Mouse (Mus musculus): Measurements from ENCODE around the gene Dspp. TPM values are rescaled to one million over a fixed set of nuclear protein-coding genes. Genes with fewer than 3 reads are reported as not detected.

The Dspp gene
- total and polyA plus RNA-seq, 3 experiments, result not detected

DNA sequence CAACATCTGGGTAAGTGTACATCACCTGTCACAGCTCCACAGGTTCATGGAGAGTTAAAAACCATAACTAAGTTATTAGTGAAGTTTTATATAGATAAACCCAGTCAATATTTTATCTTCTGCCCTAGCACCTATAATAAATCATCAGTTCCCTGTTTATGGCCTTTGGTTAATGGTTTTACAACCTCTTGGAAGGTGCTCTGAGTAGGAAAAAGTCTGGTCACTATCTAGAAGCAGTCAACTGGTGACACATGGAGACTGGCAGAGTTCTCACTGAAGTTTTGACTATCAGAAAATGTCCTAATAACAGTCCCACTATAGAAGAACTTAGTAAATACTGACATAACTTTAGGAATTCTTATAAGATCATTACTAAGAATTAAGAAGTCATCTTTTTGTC is 54.2 kb downstream of the Dspp start:
- dilution Hi-C loops (cut with MboI; ENCODE audit: extremely low pct_ligation_motif_present, extremely low pct_unique_long_range_greater_than_20kb, low sequenced_read_pairs) (no loop called here), in situ Hi-C loops (cut with MboI; ENCODE audit: low pct_ligation_motif_present, low pct_unique_long_range_greater_than_20kb, low sequenced_read_pairs) (loop anchor here (5.0 to 25.0 kb wide), 2 partner anchors 113 to 213 kb away; partner anchors contain the start of gene Spp1)
- Histone ChIP-seq H3K36me3 (replicated peaks in 1 of 2; ENCODE audit: control insufficient read depth in 1 of 2, insufficient read depth in 1 of 2, low read length in 1 of 2) (no peaks in the 10 kb centered on the region), H3K4me2 (ENCODE audit: insufficient read depth, low read depth, poor library complexity, severe bottlenecking) (no peak overlapping the region), H3K9ac (ENCODE audit: insufficient read depth, low read depth) (no peak overlapping the region), H3K27ac (ENCODE audit: insufficient read depth, low read depth) (no peak overlapping the region), H3K27me3 (replicated peaks) (no peaks in the 10 kb centered on the region), H3K4me3 (replicated peaks in 1 of 3; ENCODE audit: low read depth in 2 of 3, low read length in 2 of 3, poor library complexity in 1 of 3) (no peak overlapping the region), H3K79me2 (replicated peaks; ENCODE audit: control insufficient read depth, extremely low read depth, insufficient read depth, poor library complexity, severe bottlenecking) (no peaks in the 10 kb centered on the region), H3K4me1 (ENCODE audit: control insufficient read depth in 1 of 2, insufficient read depth in 2 of 2) (no peaks in the 10 kb centered on the region), H3K9me3 (replicated peaks; ENCODE audit: low read length) (peaks cover 3% of the 10 kb centered on the region)
- no peak for DNase-seq (ENCODE audit: extremely low read depth)
- no peak for TF ChIP-seq CHD1 (IDR thresholded peaks at IDR 0.05; ENCODE audit: low read depth, low read length)
- TF ChIP-seq POLR2A (IDR thresholded peaks at IDR 0.05; ENCODE audit: low read depth, low read length), result no peak
- no peak for TF ChIP-seq JUND (conservative IDR thresholded peaks at IDR 0.05; ENCODE audit: low read depth, low read length)
- TF ChIP-seq UBTF (IDR thresholded peaks at IDR 0.05; ENCODE audit: low read depth, low read length), result no peak
- no peak for TF ChIP-seq IRF4 (IDR thresholded peaks at IDR 0.05; ENCODE audit: low read depth, low read length)
- TF ChIP-seq RCOR1 (conservative IDR thresholded peaks at IDR 0.05; ENCODE audit: low read depth, low read length), result no peak
- no peak for TF ChIP-seq MAZ (IDR thresholded peaks at IDR 0.05; ENCODE audit: low read depth, low read length)
- TF ChIP-seq POLR2AphosphoS2 (IDR thresholded peaks at IDR 0.05; ENCODE audit: low read depth, low read length), result no peak
- no peak for TF ChIP-seq BHLHE40 (IDR thresholded peaks at IDR 0.05; ENCODE audit: low read depth, low read length)

DNA sequence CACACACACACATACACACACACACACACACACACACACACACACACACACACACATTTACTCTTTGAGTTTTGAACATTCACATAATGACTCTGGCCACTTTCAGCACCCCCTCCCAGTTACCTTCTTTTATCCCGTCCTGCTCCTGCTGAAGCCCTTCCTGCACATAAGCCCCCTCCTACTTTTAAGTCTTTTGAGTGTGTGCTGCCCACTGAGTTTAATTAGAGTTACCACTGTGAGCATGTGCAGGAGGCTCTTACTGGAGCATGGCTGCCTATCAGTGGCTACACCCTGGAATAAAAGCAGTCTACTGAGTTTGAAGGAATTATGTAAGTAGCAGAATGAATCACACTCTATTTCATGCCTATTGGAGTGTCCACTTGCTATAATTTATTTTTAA is 58.0 kb downstream of the Dspp start:
- H3K9ac ChIP-seq (ENCODE audit: insufficient read depth, low read depth), result no peak overlapping the region
- DNase-seq (ENCODE audit: extremely low read depth), result no peak
- no peaks in the 10 kb centered on the region for H3K27me3 ChIP-seq (replicated peaks)
- H3K4me3 ChIP-seq (replicated peaks in 1 of 3; ENCODE audit: low read depth in 2 of 3, low read length in 2 of 3, poor library complexity in 1 of 3), result no peak overlapping the region
- TF ChIP-seq CHD2 (IDR thresholded peaks at IDR 0.05; ENCODE audit: low read length), result no peak
- no peak for TF ChIP-seq USF2 (conservative IDR thresholded peaks at IDR 0.05; ENCODE audit: low read depth, low read length)
- TF ChIP-seq POLR2A (IDR thresholded peaks at IDR 0.05; ENCODE audit: low read depth, low read length), result no peak
- no peak for TF ChIP-seq ZNF384 (IDR thresholded peaks at IDR 0.05; ENCODE audit: low read depth, low read length)
- TF ChIP-seq IRF4 (IDR thresholded peaks at IDR 0.05; ENCODE audit: low read depth, low read length), result no peak
- TF ChIP-seq EP300 (IDR thresholded peaks at IDR 0.05; ENCODE audit: low read length), result no peak
- TF ChIP-seq CTCF (conservative IDR thresholded peaks at IDR 0.05 in 1 of 2, IDR thresholded peaks at IDR 0.05 in 1 of 2; ENCODE audit: low read depth in 2 of 2, low read length in 2 of 2), result no peak
- dilution Hi-C loops (cut with MboI; ENCODE audit: extremely low pct_ligation_motif_present, extremely low pct_unique_long_range_greater_than_20kb, low sequenced_read_pairs), result no loop called here
- no peaks in the 10 kb centered on the region for H3K4me1 ChIP-seq (ENCODE audit: control insufficient read depth in 1 of 2, insufficient read depth in 2 of 2)
- H3K9me3 ChIP-seq (replicated peaks; ENCODE audit: low read length), result no peaks in the 10 kb centered on the region
- H3K79me2 ChIP-seq (replicated peaks; ENCODE audit: control insufficient read depth, extremely low read depth, insufficient read depth, poor library complexity, severe bottlenecking), result no peaks in the 10 kb centered on the region
- no peaks in the 10 kb centered on the region for H3K36me3 ChIP-seq (replicated peaks in 1 of 2; ENCODE audit: control insufficient read depth in 1 of 2, insufficient read depth in 1 of 2, low read length in 1 of 2)
- in situ Hi-C loops (cut with MboI; ENCODE audit: low pct_ligation_motif_present, low pct_unique_long_range_greater_than_20kb, low sequenced_read_pairs), result no loop called here
- no peak overlapping the region for H3K27ac ChIP-seq (ENCODE audit: insufficient read depth, low read depth)
- H3K4me2 ChIP-seq (ENCODE audit: insufficient read depth, low read depth, poor library complexity, severe bottlenecking), result no peak overlapping the region

Other genes with a start within 250 kb of the Dspp start
- 0.55 and 0.64 TPM in 2 replicates for gene Hsd17b13, start 193.3 kb upstream of the Dspp start, total RNA-seq (2012; rRNA removed)
- gene Hsd17b13, start 193.3 kb upstream of the Dspp start, total RNA-seq (2014; rRNA removed), result 0.36 TPM in 1 of 2 replicates, not detected in the other
- 0.23 and 0.37 TPM in 2 replicates for gene Hsd17b13, start 193.3 kb upstream of the Dspp start, polyA plus RNA-seq (2012; ENCODE audit: insufficient read length, low read depth)
- gene Hsd17b11, start 148.8 kb upstream of the Dspp start, total RNA-seq (2012; rRNA removed), result 7.7 and 9.4 TPM in 2 replicates
- 15.3 and 17.3 TPM in 2 replicates for gene Hsd17b11, start 148.8 kb upstream of the Dspp start, total RNA-seq (2014; rRNA removed)
- gene Hsd17b11, start 148.8 kb upstream of the Dspp start, polyA plus RNA-seq (2012; ENCODE audit: insufficient read length, low read depth), result 23.1 and 25.8 TPM in 2 replicates
- 58.5 and 63.8 TPM in 2 replicates for gene Nudt9, start 124.4 kb upstream of the Dspp start, total RNA-seq (2012; rRNA removed)
- gene Nudt9, start 124.4 kb upstream of the Dspp start, total RNA-seq (2014; rRNA removed), result 63.5 and 65.3 TPM in 2 replicates
- 83.8 and 92.8 TPM in 2 replicates for gene Nudt9, start 124.4 kb upstream of the Dspp start, polyA plus RNA-seq (2012; ENCODE audit: insufficient read length, low read depth)
- gene Gm17660, start 93.1 kb upstream of the Dspp start, total RNA-seq (2012; rRNA removed), result not detected in 2 replicates
- gene Gm17660, start 93.1 kb upstream of the Dspp start, total RNA-seq (2014; rRNA removed), result not detected in 2 replicates
- not detected in 2 replicates for gene Gm17660, start 93.1 kb upstream of the Dspp start, polyA plus RNA-seq (2012; ENCODE audit: insufficient read length, low read depth)
- gene Sparcl1, start 57.0 kb upstream of the Dspp start, total RNA-seq (2012; rRNA removed), result not detected in 2 replicates
- gene Sparcl1, start 57.0 kb upstream of the Dspp start, total RNA-seq (2014; rRNA removed), result not detected in 2 replicates
- gene Sparcl1, start 57.0 kb upstream of the Dspp start, polyA plus RNA-seq (2012; ENCODE audit: insufficient read length, low read depth), result not detected in 2 replicates
- 0.08 TPM in 1 of 2 replicates, not detected in the other for gene Dmp1, start 31.9 kb downstream of the Dspp start, total RNA-seq (2012; rRNA removed)
- gene Dmp1, start 31.9 kb downstream of the Dspp start, total RNA-seq (2014; rRNA removed), result 0.12 and 0.14 TPM in 2 replicates
- 0.84 and 0.93 TPM in 2 replicates for gene Dmp1, start 31.9 kb downstream of the Dspp start, polyA plus RNA-seq (2012; ENCODE audit: insufficient read length, low read depth)
- not detected in 2 replicates for gene Ibsp, start 128.5 kb downstream of the Dspp start, total RNA-seq (2012; rRNA removed)
- gene Ibsp, start 128.5 kb downstream of the Dspp start, total RNA-seq (2014; rRNA removed), result not detected in 2 replicates
- gene Ibsp, start 128.5 kb downstream of the Dspp start, polyA plus RNA-seq (2012; ENCODE audit: insufficient read length, low read depth), result not detected in 2 replicates
- gene Mepe, start 154.6 kb downstream of the Dspp start, total RNA-seq (2012; rRNA removed), result not detected in 2 replicates
- not detected in 2 replicates for gene Mepe, start 154.6 kb downstream of the Dspp start, total RNA-seq (2014; rRNA removed)
- not detected in 2 replicates for gene Mepe, start 154.6 kb downstream of the Dspp start, polyA plus RNA-seq (2012; ENCODE audit: insufficient read length, low read depth)